30 mouse cellular contexts compared by ENCODE assay signal in genomic region chr11:121086296-121086695, GRCm38 (mm10). TPM values are rescaled to one million over a fixed set of nuclear protein-coding genes. Genes with fewer than 3 reads are reported as not detected.
DNase-seq lines count a peak whose midpoint lies in the region; ATAC-seq and TF ChIP-seq lines count a peak whose summit lies in the region.
"Had no signal": no experiment of that assay in that cellular context is flagged by ENCODE, and none has a peak within 500 bp of the region (broad histone marks: within the 10 kb centered on the region; RNA-seq: fewer than 3 reads in every experiment).

No protein-coding gene starts in this region.

- TF ChIP-seq EP300 in CH12.LX (IDR thresholded peaks at IDR 0.05; ENCODE audit: low read length) = no peak

- H3K9ac ChIP-seq in liver, embryonic 13.5 days = no peak overlapping the region; the same call in 1 of the 2 replicates
- H3K9ac ChIP-seq in CH12.LX (ENCODE audit: insufficient read depth, low read depth) = no peak overlapping the region
- H3K9ac ChIP-seq in intestine, embryonic 14.5 days (ENCODE audit: low read length) = no peak overlapping the region
- H3K9ac ChIP-seq in hindbrain, embryonic 14.5 days = no peak overlapping the region
- H3K9ac ChIP-seq: embryonic facial prominence, embryonic 13.5 days had no signal

- in situ Hi-C loops in CH12.LX (cut with MboI; ENCODE audit: low pct_ligation_motif_present, low pct_unique_long_range_greater_than_20kb, low sequenced_read_pairs) = no loop called here

- DNase-seq in liver, embryonic 13.5 days = no peak
- DNase-seq in liver (no peak), CH12.LX (ENCODE audit: extremely low read depth) (peak; percentile 11)
- DNase-seq in intestine, embryonic 14.5 days (ENCODE audit: low spot score) = no peak
- DNase-seq in hindbrain, embryonic 14.5 days (ENCODE audit: low spot score) = no peak
- no peak for DNase-seq in right cerebral cortex, postnatal 36 days (ENCODE audit: low spot score in 2 of 2)
- no peak for DNase-seq in urinary bladder, adult 18-20 months (ENCODE audit: low spot score in 2 of 2)
- DNase-seq: adrenal gland, postnatal 36 days; cerebellum, adult 11-12 months; cerebellum, postnatal 14 days; gastrocnemius, postnatal 25 days; kidney, postnatal 4 days; retina, postnatal 1 day; right cerebral cortex, postnatal 4 days; thymus, postnatal 25 days had no signal

- dilution Hi-C loops in CH12.LX (cut with MboI; ENCODE audit: extremely low pct_ligation_motif_present, extremely low pct_unique_long_range_greater_than_20kb, low sequenced_read_pairs) = no loop called here

- H3K36me3 ChIP-seq in liver, embryonic 13.5 days = no peaks in the 10 kb centered on the region
- H3K36me3 ChIP-seq in CH12.LX (replicated peaks in 1 of 2; ENCODE audit: control insufficient read depth in 1 of 2, insufficient read depth in 1 of 2, low read length in 1 of 2) (no peaks in the 10 kb centered on the region), myocyte (ENCODE audit: control insufficient read depth, insufficient read depth) (no peaks in the 10 kb centered on the region)
- H3K36me3 ChIP-seq in intestine, embryonic 14.5 days (ENCODE audit: control insufficient read depth, insufficient read depth, low read length) = no peaks in the 10 kb centered on the region
- no peaks in the 10 kb centered on the region for H3K36me3 ChIP-seq in hindbrain, embryonic 14.5 days (replicated peaks; ENCODE audit: control insufficient read depth, insufficient read depth)
- H3K36me3 ChIP-seq: embryonic facial prominence, embryonic 13.5 days; G1E had no signal

- no peaks in the 10 kb centered on the region for H3K9me3 ChIP-seq in liver, embryonic 13.5 days (replicated peaks)
- no peaks in the 10 kb centered on the region for H3K9me3 ChIP-seq in CH12.LX (replicated peaks; ENCODE audit: low read length)
- H3K9me3 ChIP-seq in intestine, embryonic 14.5 days (ENCODE audit: control insufficient read depth, low read length) = no peaks in the 10 kb centered on the region
- no peaks in the 10 kb centered on the region for H3K9me3 ChIP-seq in hindbrain, embryonic 14.5 days (ENCODE audit: control insufficient read depth, low read length)
- H3K9me3 ChIP-seq: embryonic facial prominence, embryonic 13.5 days; G1E had no signal

- WGBS in liver, embryonic 13.5 days (ENCODE audit: insufficient replicate concordance) = 23% methylated on average over 4 of the region's 4 CpGs
- 53% methylated on average over 4 of the region's 4 CpGs for WGBS in intestine, embryonic 14.5 days
- 71% methylated on average over 4 of the region's 4 CpGs for WGBS in hindbrain, embryonic 14.5 days

- peaks cover 13% of the 10 kb centered on the region for H3K4me1 ChIP-seq in liver, embryonic 13.5 days (replicated peaks)
- peaks cover 6 to 37% of the 10 kb centered on the region in 2 experiments for H3K4me1 ChIP-seq in CH12.LX (ENCODE audit: control insufficient read depth in 1 of 2, insufficient read depth in 2 of 2)
- no peaks in the 10 kb centered on the region for H3K4me1 ChIP-seq in intestine, embryonic 14.5 days (replicated peaks; ENCODE audit: control insufficient read depth, insufficient read depth, low read length)
- H3K4me1 ChIP-seq in hindbrain, embryonic 14.5 days (replicated peaks; ENCODE audit: control insufficient read depth, insufficient read depth, low read length) = no peaks in the 10 kb centered on the region

- H3K27ac ChIP-seq in liver, embryonic 13.5 days = peak overlapping the region; percentile 14; the same call in 1 of the 2 replicates
- no peak overlapping the region for H3K27ac ChIP-seq in CH12.LX (ENCODE audit: insufficient read depth, low read depth)
- H3K27ac ChIP-seq in intestine, embryonic 14.5 days (ENCODE audit: low read depth) = peak overlapping the region; percentile 54
- H3K27ac ChIP-seq in hindbrain, embryonic 14.5 days = no peak overlapping the region
- H3K27ac ChIP-seq: embryonic facial prominence, embryonic 13.5 days; hindbrain, postnatal 0 days had no signal

- H3K4me3 ChIP-seq in liver, embryonic 13.5 days (replicated peaks) = no peak overlapping the region
- no peak overlapping the region for H3K4me3 ChIP-seq in CH12.LX (replicated peaks in 1 of 3; ENCODE audit: low read depth in 2 of 3, low read length in 2 of 3, poor library complexity in 1 of 3)
- H3K4me3 ChIP-seq in intestine, embryonic 14.5 days (ENCODE audit: low read depth, low read length) = no peak overlapping the region
- H3K4me3 ChIP-seq in myocyte = no peak overlapping the region
- no peak overlapping the region for H3K4me3 ChIP-seq in hindbrain, embryonic 14.5 days (replicated peaks; ENCODE audit: low read length)
- H3K4me3 ChIP-seq: embryonic facial prominence, embryonic 13.5 days had no signal

- H3ac ChIP-seq in myocyte (ENCODE audit: control insufficient read depth, insufficient read length) = no peak overlapping the region

- TF ChIP-seq POLR2A in CH12.LX (IDR thresholded peaks at IDR 0.05; ENCODE audit: low read depth, low read length) = no peak
- TF ChIP-seq POLR2A in myocyte (IDR thresholded peaks at IDR 0.05; ENCODE audit: insufficient read length, low read depth) = no peak

- H3K79me2 ChIP-seq in CH12.LX (replicated peaks; ENCODE audit: control insufficient read depth, extremely low read depth, insufficient read depth, poor library complexity, severe bottlenecking) = no peaks in the 10 kb centered on the region
- H3K79me2 ChIP-seq in myocyte (ENCODE audit: control insufficient read depth, insufficient read depth) = no peaks in the 10 kb centered on the region

- no peaks in the 10 kb centered on the region for H3K27me3 ChIP-seq in liver, embryonic 13.5 days
- H3K27me3 ChIP-seq in CH12.LX (replicated peaks) = no peaks in the 10 kb centered on the region
- no peaks in the 10 kb centered on the region for H3K27me3 ChIP-seq in intestine, embryonic 14.5 days (replicated peaks; ENCODE audit: control insufficient read depth, insufficient read depth, low read length)
- no peaks in the 10 kb centered on the region for H3K27me3 ChIP-seq in myocyte (ENCODE audit: control insufficient read depth, insufficient read depth, insufficient read length)
- H3K27me3 ChIP-seq in hindbrain, embryonic 14.5 days (ENCODE audit: control insufficient read depth, insufficient read depth, low read length) = no peaks in the 10 kb centered on the region
- H3K27me3 ChIP-seq: embryonic facial prominence, embryonic 13.5 days had no signal

- H3K4me2 ChIP-seq in liver, embryonic 13.5 days = peak overlapping the region; percentile 19; the same call in 1 of the 2 replicates
- H3K4me2 ChIP-seq in CH12.LX (ENCODE audit: insufficient read depth, low read depth, poor library complexity, severe bottlenecking) (no peak overlapping the region), myocyte (ENCODE audit: low read depth) (peak overlapping the region; percentile 44)
- no peak overlapping the region for H3K4me2 ChIP-seq in intestine, embryonic 14.5 days (ENCODE audit: low read length)
- H3K4me2 ChIP-seq in hindbrain, embryonic 14.5 days (replicated peaks) = no peak overlapping the region
- H3K4me2 ChIP-seq: embryonic facial prominence, embryonic 13.5 days had no signal

- TF ChIP-seq CTCF in CH12.LX (conservative IDR thresholded peaks at IDR 0.05 in 1 of 2, IDR thresholded peaks at IDR 0.05 in 1 of 2; ENCODE audit: low read depth in 2 of 2, low read length in 2 of 2) = no peak

- 0 out of 2 replicates have a peak, but pooled peaks have one; percentile 40 for ATAC-seq in liver, embryonic 13.5 days (ENCODE audit: low read depth)
- ATAC-seq in intestine, embryonic 14.5 days (replicated peaks; ENCODE audit: low FRiP score, low TSS enrichment, low read depth) = no peak
- no peak for ATAC-seq in hindbrain, embryonic 14.5 days (ENCODE audit: low FRiP score)
- ATAC-seq: CD4-positive, CD25-positive, alpha-beta regulatory T cell, adult 4 months; forebrain, embryonic 16.5 days; hindbrain, postnatal 0 days; midbrain, embryonic 16.5 days had no signal

- no peak for TF ChIP-seq RAD21 in CH12.LX (IDR thresholded peaks at IDR 0.05; ENCODE audit: low read depth, low read length)

RNA-seq across cellular contexts. Expression of gene Sectm1a, which starts 5.3 kb away (rescaled TPM):
- 0.76 and 1.2 TPM in 2 replicates for polyA plus RNA-seq in liver, embryonic 13.5 days (2015; fragmentation: Nextera tagmentation; extraction: Ambion mirVana)
- total RNA-seq in CH12.LX (2012; rRNA removed) (0.08 TPM in 1 of 2 replicates, not detected in the other), CH12.LX (2014; rRNA removed) (not detected in 2 replicates)
- polyA plus RNA-seq in CH12.LX (2012; ENCODE audit: insufficient read length, low read depth) (not detected in 2 replicates), myocyte (2012; fragmentation: generic; extraction: Trizol) (0.12 TPM)
- polyA plus RNA-seq in intestine, embryonic 14.5 days (2014; fragmentation: Nextera tagmentation; extraction: Ambion mirVana) = 0.97 and 1.8 TPM in 2 replicates
- not detected in 2 replicates for polyA plus RNA-seq in hindbrain, embryonic 14.5 days (2014; fragmentation: Nextera tagmentation; extraction: Ambion mirVana)
- total RNA-seq: adrenal gland, postnatal 36 days; gastrocnemius, postnatal 25 days; heart, adult 8-10 months; hematopoietic stem cell, adult 5-6 weeks; hindbrain, postnatal 0 days; layer of hippocampus, postnatal 10 days; left cerebral cortex, postnatal 14 days; megakaryocyte-erythroid progenitor cell, adult 5-6 weeks had no signal
- polyA plus RNA-seq: CD4-positive, CD25-positive, alpha-beta regulatory T cell, adult 4 months; forebrain, embryonic 16.5 days; G1E; hindbrain, postnatal 0 days; midbrain, embryonic 16.5 days had no signal

RNA-seq across cellular contexts. Expression of gene Sectm1b, which starts 22.9 kb away (rescaled TPM):
- 0.09 and 0.33 TPM in 2 replicates for polyA plus RNA-seq in liver, embryonic 13.5 days (2015; fragmentation: Nextera tagmentation; extraction: Ambion mirVana)
- total RNA-seq in CH12.LX (2012; rRNA removed) (not detected in 2 replicates), CH12.LX (2014; rRNA removed) (not detected in 2 replicates)
- polyA plus RNA-seq in CH12.LX (2012; ENCODE audit: insufficient read length, low read depth) (not detected in 2 replicates), myocyte (2012; fragmentation: generic; extraction: Trizol) (not detected)
- polyA plus RNA-seq in intestine, embryonic 14.5 days (2014; fragmentation: Nextera tagmentation; extraction: Ambion mirVana) = 1.5 and 1.8 TPM in 2 replicates
- polyA plus RNA-seq in hindbrain, embryonic 14.5 days (2014; fragmentation: Nextera tagmentation; extraction: Ambion mirVana) = not detected in 2 replicates
- total RNA-seq: adrenal gland, postnatal 36 days; gastrocnemius, postnatal 25 days; heart, adult 8-10 months; hematopoietic stem cell, adult 5-6 weeks; hindbrain, postnatal 0 days; layer of hippocampus, postnatal 10 days; left cerebral cortex, postnatal 14 days; megakaryocyte-erythroid progenitor cell, adult 5-6 weeks had no signal
- polyA plus RNA-seq: CD4-positive, CD25-positive, alpha-beta regulatory T cell, adult 4 months; forebrain, embryonic 16.5 days; G1E; hindbrain, postnatal 0 days; limb, embryonic 14.5 days; midbrain, embryonic 16.5 days; testis, adult 2 months had no signal

RNA-seq across cellular contexts. Expression of gene Tex19.2, which starts 32.2 kb away (rescaled TPM):
- 0.08 and 0.12 TPM in 2 replicates for polyA plus RNA-seq in liver, embryonic 13.5 days (2015; fragmentation: Nextera tagmentation; extraction: Ambion mirVana)
- total RNA-seq in CH12.LX (2012; rRNA removed) = 0.64 and 0.92 TPM in 2 replicates
- 1.4 and 1.5 TPM in 2 replicates for total RNA-seq in CH12.LX (2014; rRNA removed)
- 2.3 and 2.4 TPM in 2 replicates for polyA plus RNA-seq in CH12.LX (2012; ENCODE audit: insufficient read length, low read depth)
- polyA plus RNA-seq in intestine, embryonic 14.5 days (2014; fragmentation: Nextera tagmentation; extraction: Ambion mirVana) = not detected in 2 replicates
- polyA plus RNA-seq in myocyte (2012; fragmentation: generic; extraction: Trizol) = 0.05 TPM
- not detected in 2 replicates for polyA plus RNA-seq in hindbrain, embryonic 14.5 days (2014; fragmentation: Nextera tagmentation; extraction: Ambion mirVana)
- total RNA-seq: adrenal gland, postnatal 36 days; gastrocnemius, postnatal 25 days; heart, adult 8-10 months; hematopoietic stem cell, adult 5-6 weeks; hindbrain, postnatal 0 days; layer of hippocampus, postnatal 10 days; left cerebral cortex, postnatal 14 days; megakaryocyte-erythroid progenitor cell, adult 5-6 weeks had no signal
- polyA plus RNA-seq: CD4-positive, CD25-positive, alpha-beta regulatory T cell, adult 4 months; embryonic facial prominence, embryonic 13.5 days; forebrain, embryonic 16.5 days; heart, embryonic 16.5 days; hindbrain, postnatal 0 days; midbrain, embryonic 16.5 days had no signal

RNA-seq across cellular contexts. Expression of gene Cd7, which starts 47.1 kb away (rescaled TPM):
- polyA plus RNA-seq in liver, embryonic 13.5 days (2015; fragmentation: Nextera tagmentation; extraction: Ambion mirVana) = 0.39 and 0.53 TPM in 2 replicates
- 0.84 and 2.7 TPM in 2 replicates for total RNA-seq in CH12.LX (2012; rRNA removed)
- 0.51 and 0.82 TPM in 2 replicates for total RNA-seq in CH12.LX (2014; rRNA removed)
- 0.67 and 1.0 TPM in 2 replicates for polyA plus RNA-seq in CH12.LX (2012; ENCODE audit: insufficient read length, low read depth)
- polyA plus RNA-seq in intestine, embryonic 14.5 days (2014; fragmentation: Nextera tagmentation; extraction: Ambion mirVana) = 2.9 and 4.1 TPM in 2 replicates
- 0.35 TPM for polyA plus RNA-seq in myocyte (2012; fragmentation: generic; extraction: Trizol)
- polyA plus RNA-seq in hindbrain, embryonic 14.5 days (2014; fragmentation: Nextera tagmentation; extraction: Ambion mirVana) = 0.24 TPM in 1 of 2 replicates, not detected in the other
- total RNA-seq: G1E; gastrocnemius, postnatal 25 days; hindbrain, postnatal 0 days; layer of hippocampus, postnatal 10 days had no signal
- polyA plus RNA-seq: forebrain, embryonic 16.5 days; G1E; hindbrain, postnatal 0 days; midbrain, embryonic 16.5 days had no signal

RNA-seq across cellular contexts. Expression of gene Tex19.1, which starts 59.6 kb away (rescaled TPM):
- 0.09 and 0.19 TPM in 2 replicates for polyA plus RNA-seq in liver, embryonic 13.5 days (2015; fragmentation: Nextera tagmentation; extraction: Ambion mirVana)
- total RNA-seq in CH12.LX (2012; rRNA removed) (0.21 TPM in 1 of 2 replicates, not detected in the other), CH12.LX (2014; rRNA removed) (0.51 and 0.95 TPM in 2 replicates)
- polyA plus RNA-seq in CH12.LX (2012; ENCODE audit: insufficient read length, low read depth) (0.35 and 0.57 TPM in 2 replicates), myocyte (2012; fragmentation: generic; extraction: Trizol) (not detected)
- not detected in 2 replicates for polyA plus RNA-seq in intestine, embryonic 14.5 days (2014; fragmentation: Nextera tagmentation; extraction: Ambion mirVana)
- not detected in 2 replicates for polyA plus RNA-seq in hindbrain, embryonic 14.5 days (2014; fragmentation: Nextera tagmentation; extraction: Ambion mirVana)
- total RNA-seq: adrenal gland, postnatal 36 days; G1E; gastrocnemius, postnatal 25 days; heart, adult 8-10 months; hematopoietic stem cell, adult 5-6 weeks; hindbrain, postnatal 0 days; layer of hippocampus, postnatal 10 days; left cerebral cortex, postnatal 14 days; megakaryocyte-erythroid progenitor cell, adult 5-6 weeks had no signal
- polyA plus RNA-seq: forebrain, embryonic 16.5 days; G1E; heart, embryonic 16.5 days; hindbrain, postnatal 0 days; midbrain, embryonic 16.5 days had no signal

Comparison
In these comparisons a context has a peak if more than half of its experiments do, and no peak if none do; other contexts are left out.
1. H3K27ac ChIP-seq: peak in liver, embryonic 13.5 days (single experiment) and intestine, embryonic 14.5 days (single experiment); none in CH12.LX (single experiment) and hindbrain, embryonic 14.5 days (single experiment).
2. H3K4me2 ChIP-seq: peak in liver, embryonic 13.5 days (single experiment) and myocyte (single experiment); none in CH12.LX (single experiment), intestine, embryonic 14.5 days (single experiment) and hindbrain, embryonic 14.5 days (single experiment).